Mouse (Mus musculus) lung, postnatal 0 days (tissue): ENCODE data around the gene Lgals2.
"Not testable (repeated sequence)": the region's sequence is repeated elsewhere in the genome, so short reads cannot be mapped to it uniquely, and the experiment has no call there.

Source experiments
- CTCF ChIP-seq: IDR thresholded peaks from 2 replicates; pipeline ENCODE4 v1.5.1; 2016; ENCODE audit warnings: antibody characterized with exemption, mild to moderate bottlenecking
- EP300 ChIP-seq: IDR thresholded peaks from 2 replicates; pipeline ENCODE4 v1.6.1; 2016; ENCODE audit warnings: antibody characterized with exemption, mild to moderate bottlenecking, control low read depth

DNA sequence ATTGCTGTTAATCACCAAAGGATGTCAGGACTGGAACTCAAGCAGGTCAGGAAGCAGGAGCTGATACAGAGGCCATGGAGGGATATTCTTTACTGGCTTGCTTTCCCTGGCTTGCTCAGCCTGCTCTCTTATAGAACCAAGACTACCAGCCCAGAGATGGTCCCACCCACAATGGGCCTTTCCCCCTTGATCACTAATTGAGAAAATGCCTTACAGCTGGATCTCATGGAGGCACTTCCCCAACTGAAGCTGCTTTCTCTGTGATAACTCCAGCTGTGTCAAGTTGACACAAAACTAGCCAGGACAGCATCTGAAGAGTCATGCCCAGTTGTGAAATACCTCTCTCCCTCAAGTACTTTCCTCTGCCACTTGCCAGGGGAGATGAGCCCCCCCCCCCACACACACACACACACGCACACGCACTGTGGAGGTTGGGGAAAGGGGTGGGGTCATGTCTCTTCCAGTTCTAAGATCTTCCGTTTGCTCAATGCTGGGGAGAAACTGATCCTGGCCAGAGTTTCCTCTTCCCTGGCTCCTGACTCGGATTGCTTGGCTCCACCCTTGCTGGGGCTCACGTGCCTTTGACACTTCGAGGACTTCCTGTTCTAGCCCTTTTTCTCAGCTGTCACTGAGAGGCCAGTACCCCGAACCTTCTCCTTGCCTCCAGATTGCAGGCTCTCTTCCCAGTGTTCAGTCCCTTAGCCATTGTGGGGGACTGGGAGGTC is 23.6 kb upstream of the Lgals2 start:
- not testable (repeated sequence) for TF ChIP-seq CTCF
- TF ChIP-seq EP300: peak; percentile 30
